Mouse (Mus musculus): ENCODE results near the gene B3galt4. TPM values are rescaled to one million over a fixed set of nuclear protein-coding genes. Genes with fewer than 3 reads are reported as not detected.
"Not testable (repeated sequence)": the region's sequence is repeated elsewhere in the genome, so short reads cannot be mapped to it uniquely, and the experiment has no call there.

B3galt4 gene
- polyA plus RNA-seq, 1 experiment from 2014 or later: 16.1 TPM

DNA sequence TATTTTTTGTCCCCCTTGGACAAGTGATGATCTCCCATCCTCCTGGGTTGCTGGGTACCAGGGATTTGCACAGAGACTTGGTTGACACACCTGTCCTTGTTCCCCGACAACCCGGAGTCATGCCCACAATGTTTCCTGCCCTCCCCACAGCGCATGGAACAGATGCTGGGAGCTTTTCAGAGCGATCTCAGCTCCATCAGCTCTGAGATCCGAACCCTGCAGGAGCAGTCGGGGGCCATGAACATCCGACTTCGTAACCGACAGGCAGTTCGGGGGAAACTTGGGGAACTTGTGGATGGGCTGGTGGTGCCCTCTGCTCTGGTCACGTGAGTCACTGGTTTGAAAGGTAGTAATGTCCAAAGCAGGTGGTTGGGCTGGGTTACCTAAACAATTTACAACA is 7.2 kb upstream of the B3galt4 start:
- no peak for ATAC-seq
- Histone ChIP-seq H3K4me2 (ENCODE audit: low read length) (no peak overlapping the region), H3K36me3 (ENCODE audit: control insufficient read depth, insufficient read depth, low read length) (peaks cover 23% of the 10 kb centered on the region), H3K4me3 (ENCODE audit: low read length) (no peak overlapping the region), H3K9me3 (ENCODE audit: control insufficient read depth, low read length) (no peaks in the 10 kb centered on the region), H3K27me3 (replicated peaks; ENCODE audit: control insufficient read depth, insufficient read depth, low read length) (no peaks in the 10 kb centered on the region), H3K4me1 (ENCODE audit: control insufficient read depth, insufficient read depth, low read depth, low read length) (peaks cover 22% of the 10 kb centered on the region), H3K27ac (ENCODE audit: low read depth, low read length) (no peak overlapping the region), H3K9ac (ENCODE audit: low read depth, low read length) (no peak overlapping the region)
- 95% methylated on average over 11 of the region's 11 CpGs for WGBS

DNA sequence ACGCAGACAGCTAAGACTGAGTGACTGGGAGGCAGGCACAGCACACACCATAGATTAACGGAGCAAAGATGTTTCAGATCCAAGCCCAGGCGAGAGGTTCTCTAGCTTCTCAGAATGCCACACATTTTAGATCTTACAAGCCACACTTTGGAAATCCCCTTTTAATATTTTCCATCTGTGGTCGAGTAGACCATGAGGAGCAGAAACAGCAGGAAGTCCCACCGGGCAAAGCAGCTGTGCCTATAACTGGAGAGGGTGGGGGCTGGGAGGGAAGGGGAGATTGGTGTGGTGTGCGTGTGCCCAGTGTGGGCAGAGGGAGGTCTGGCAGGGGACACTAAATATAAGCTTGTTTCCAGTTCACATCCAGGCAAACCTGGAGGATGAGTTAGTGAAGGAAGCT is 6.2 kb upstream of the B3galt4 start:
- peaks cover 23% of the 10 kb centered on the region for H3K36me3 ChIP-seq (ENCODE audit: control insufficient read depth, insufficient read depth, low read length)
- H3K4me2 ChIP-seq (ENCODE audit: low read length): no peak overlapping the region
- no peaks in the 10 kb centered on the region for H3K9me3 ChIP-seq (ENCODE audit: control insufficient read depth, low read length)
- H3K27ac ChIP-seq (ENCODE audit: low read depth, low read length): no peak overlapping the region
- no peak overlapping the region for H3K9ac ChIP-seq (ENCODE audit: low read depth, low read length)
- no peak for ATAC-seq
- H3K4me1 ChIP-seq (ENCODE audit: control insufficient read depth, insufficient read depth, low read depth, low read length): peaks cover 30% of the 10 kb centered on the region
- H3K4me3 ChIP-seq (ENCODE audit: low read length): no peak overlapping the region
- H3K27me3 ChIP-seq (replicated peaks; ENCODE audit: control insufficient read depth, insufficient read depth, low read length): no peaks in the 10 kb centered on the region
- 84% methylated on average over 6 of the region's 6 CpGs for WGBS

DNA sequence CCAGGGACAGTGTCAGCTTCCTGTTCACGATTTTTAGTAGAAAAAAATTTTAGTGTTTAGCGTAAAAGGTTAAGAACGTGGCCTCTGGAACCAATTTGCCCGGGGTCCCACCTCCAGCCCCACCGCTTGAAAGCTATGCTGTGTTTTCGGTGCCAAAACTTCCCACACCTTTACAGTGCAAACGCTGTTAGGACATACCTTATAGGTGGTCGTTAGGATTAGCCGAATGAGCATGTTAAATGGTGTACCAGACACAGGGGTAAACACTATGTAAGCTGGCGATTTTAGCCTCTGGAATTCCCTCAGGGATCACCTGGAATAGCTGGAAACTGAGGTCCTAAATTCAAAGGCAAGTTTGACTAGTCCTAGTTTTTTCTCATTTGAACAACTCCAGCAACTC is 5.0 kb upstream of the B3galt4 start:
- H3K9me3 ChIP-seq (ENCODE audit: control insufficient read depth, low read length): no peaks in the 10 kb centered on the region
- WGBS: 8% methylated on average over 10 of the region's 10 CpGs
- peaks cover 41% of the 10 kb centered on the region for H3K4me1 ChIP-seq (ENCODE audit: control insufficient read depth, insufficient read depth, low read depth, low read length)

DNA sequence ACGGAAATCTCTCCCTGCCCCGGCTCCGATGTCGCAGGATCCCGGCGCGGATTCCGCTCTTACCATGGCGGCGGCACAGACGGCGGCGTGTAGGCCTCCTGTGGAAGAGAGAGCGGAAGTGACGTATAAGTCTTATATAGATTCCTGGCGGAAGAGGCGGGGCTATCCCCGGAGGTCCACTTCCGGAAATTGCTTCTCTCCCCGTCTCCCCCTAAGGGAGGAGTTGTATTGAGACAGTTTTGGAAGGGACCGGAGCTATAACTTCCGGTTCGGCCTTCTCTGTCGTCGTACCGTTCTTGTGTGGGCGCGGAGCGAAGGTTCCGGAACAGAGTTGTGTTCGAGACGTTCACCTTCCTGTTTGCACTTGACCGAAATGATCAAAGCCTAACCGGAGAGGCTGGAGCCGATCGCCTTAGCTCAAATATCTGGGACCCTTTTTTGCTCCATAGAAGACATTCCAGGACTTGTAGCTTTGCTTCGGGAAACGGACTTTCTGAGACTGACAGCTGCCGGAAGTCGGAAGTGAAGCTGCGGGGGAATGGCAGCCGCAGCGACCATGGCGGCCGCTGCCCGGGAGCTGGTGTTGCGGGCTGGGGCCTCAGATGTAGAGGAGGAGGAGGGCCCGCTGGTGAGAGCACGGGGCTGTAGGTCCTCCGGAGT is 4.4 kb upstream of the B3galt4 start, which contains the start of the genes Vps52 and Rps18:
TSS of gene Vps52 (plus strand) at position 258 of the 660 bp plus-strand sequence.
TSS of gene Rps18 (minus strand) at position 447 of the 660 bp plus-strand sequence.
- Histone ChIP-seq H3K4me2 (ENCODE audit: low read length) (peak within 1 kb of the TSS; percentile 88), H3K9ac (ENCODE audit: low read depth, low read length) (peak within 1 kb of the TSS; percentile 86), H3K27me3 (replicated peaks; ENCODE audit: control insufficient read depth, insufficient read depth, low read length) (no peaks in the 10 kb centered on the region), H3K4me1 (ENCODE audit: control insufficient read depth, insufficient read depth, low read depth, low read length) (peaks cover 43% of the 10 kb centered on the region), H3K27ac (ENCODE audit: low read depth, low read length) (peak within 1 kb of the TSS; percentile 93), H3K36me3 (ENCODE audit: control insufficient read depth, insufficient read depth, low read length) (peaks cover 18% of the 10 kb centered on the region), H3K4me3 (ENCODE audit: low read length) (peak within 1 kb of the TSS; percentile 79), H3K9me3 (ENCODE audit: control insufficient read depth, low read length) (no peaks in the 10 kb centered on the region)
- under 1% methylated on average over 50 of the region's 50 CpGs for WGBS
- ATAC-seq: peak; percentile 86

More for the DNA sequence above, 5.0 kb upstream of the B3galt4 start:
- Histone ChIP-seq H3K27me3 (replicated peaks; ENCODE audit: control insufficient read depth, insufficient read depth, low read length) (no peaks in the 10 kb centered on the region), H3K36me3 (ENCODE audit: control insufficient read depth, insufficient read depth, low read length) (peaks cover 20% of the 10 kb centered on the region), H3K4me2 (ENCODE audit: low read length) (peak overlapping the region; percentile 88), H3K9ac (ENCODE audit: low read depth, low read length) (peak overlapping the region; percentile 75), H3K27ac (ENCODE audit: low read depth, low read length) (peak overlapping the region; percentile 93), H3K4me3 (ENCODE audit: low read length) (peak overlapping the region; percentile 79)
- ATAC-seq: no peak

DNA sequence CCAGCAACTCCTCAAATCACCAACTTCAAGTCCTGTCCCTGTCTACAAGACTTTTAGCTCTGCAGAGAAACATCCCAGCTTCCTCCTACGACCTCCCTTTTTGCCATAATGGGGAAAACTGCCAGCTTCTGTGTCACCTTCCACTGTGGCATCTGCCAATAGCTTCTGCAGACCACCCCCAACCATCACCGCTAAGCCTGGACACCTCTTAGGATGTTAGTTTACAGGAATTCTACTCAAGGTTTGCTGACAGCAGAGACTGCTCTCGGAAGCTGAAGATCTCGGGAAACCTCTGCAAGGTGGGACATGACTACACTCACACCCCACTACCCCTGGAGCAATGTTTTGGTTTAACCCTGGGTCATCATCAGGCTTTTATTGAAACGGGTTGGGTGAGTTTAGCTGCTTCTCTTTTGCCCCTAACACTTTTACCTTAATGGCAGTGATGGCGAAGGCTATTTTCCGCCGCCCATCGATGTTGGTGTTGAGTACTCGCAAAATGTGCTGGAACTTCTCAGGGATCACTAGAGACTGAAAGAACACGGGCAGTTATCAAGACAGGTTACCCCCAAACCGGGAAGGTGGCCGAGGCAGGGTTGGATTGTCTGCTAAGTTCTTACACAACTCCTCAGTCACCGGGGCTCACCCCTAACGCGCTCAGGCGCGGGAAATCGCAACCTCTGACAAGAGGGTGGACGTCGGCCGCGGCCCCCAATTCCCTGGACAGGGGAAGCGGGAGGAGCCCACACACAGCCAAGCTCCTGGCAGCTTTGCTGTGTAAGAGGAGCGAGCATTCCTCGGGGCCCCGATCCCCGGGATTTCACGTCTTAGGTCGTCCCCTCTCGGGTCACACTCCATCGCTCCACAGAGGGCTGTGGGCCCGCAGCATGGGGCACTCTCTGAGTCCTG is 3.6 kb upstream of the B3galt4 start:
- Histone ChIP-seq H3K27ac (ENCODE audit: low read depth, low read length) (peak overlapping the region; percentile 82), H3K4me2 (ENCODE audit: low read length) (peak overlapping the region; percentile 88), H3K9ac (ENCODE audit: low read depth, low read length) (peak overlapping the region; percentile 86), H3K36me3 (ENCODE audit: control insufficient read depth, insufficient read depth, low read length) (peaks cover 16% of the 10 kb centered on the region), H3K4me1 (ENCODE audit: control insufficient read depth, insufficient read depth, low read depth, low read length) (peaks cover 50% of the 10 kb centered on the region), H3K27me3 (replicated peaks; ENCODE audit: control insufficient read depth, insufficient read depth, low read length) (no peaks in the 10 kb centered on the region), H3K9me3 (ENCODE audit: control insufficient read depth, low read length) (no peaks in the 10 kb centered on the region), H3K4me3 (ENCODE audit: low read length) (peak overlapping the region; percentile 79)
- no peak; the same call in 1 of the 2 replicates for ATAC-seq
- WGBS: under 1% methylated on average over 33 of the region's 33 CpGs

DNA sequence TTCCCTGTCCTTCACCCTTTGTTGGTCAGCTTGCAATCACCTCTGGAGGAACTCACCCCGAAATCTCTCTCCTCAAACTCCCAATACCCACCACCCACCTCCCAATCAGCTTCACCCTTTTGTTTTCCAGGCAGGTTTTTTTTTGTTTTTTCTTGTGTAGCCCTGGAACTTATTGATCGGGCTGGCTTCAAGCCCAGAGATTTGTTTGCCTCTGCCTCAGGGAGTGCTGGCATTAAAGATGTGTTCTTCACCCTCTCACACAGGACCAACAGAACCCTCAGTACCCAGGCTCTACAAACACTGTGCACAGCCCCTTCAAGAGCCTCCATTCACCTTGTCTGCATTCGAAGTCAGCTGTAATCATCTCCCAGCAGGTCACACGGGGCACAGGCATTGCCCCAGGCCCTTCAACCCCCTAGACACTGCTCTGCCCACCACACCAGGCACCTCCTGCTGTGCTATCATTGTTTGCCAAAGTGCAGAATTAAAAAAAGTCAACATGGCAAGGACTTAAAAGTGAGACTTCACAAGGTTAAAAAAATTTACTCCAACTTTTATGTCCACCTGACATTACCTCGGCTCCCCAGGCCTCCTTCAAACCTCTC is 2.8 kb upstream of the B3galt4 start:
- peaks cover 9% of the 10 kb centered on the region for H3K36me3 ChIP-seq (ENCODE audit: control insufficient read depth, insufficient read depth, low read length)
- no peak for ATAC-seq

DNA sequence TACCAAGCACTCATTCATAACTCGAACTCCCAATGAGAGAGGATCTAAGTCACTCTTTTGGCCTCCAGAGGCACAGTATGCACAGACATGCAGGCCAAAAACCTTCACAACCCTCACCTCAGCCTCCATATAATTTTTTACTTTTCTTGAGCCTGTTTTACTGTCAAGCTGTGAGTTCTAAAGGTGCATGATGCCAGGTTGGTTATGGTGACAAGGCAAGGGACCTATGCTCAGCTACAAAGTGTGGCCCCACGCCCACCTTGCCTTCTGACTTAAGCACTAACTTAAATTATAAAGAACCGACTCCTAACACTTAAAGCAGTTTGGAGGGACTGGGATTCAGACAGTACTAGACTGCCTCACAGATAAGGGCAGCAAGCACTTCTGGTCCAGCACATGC is 2.0 kb upstream of the B3galt4 start:
- no peak overlapping the region for H3K4me3 ChIP-seq (ENCODE audit: low read length)
- no peak overlapping the region for H3K4me2 ChIP-seq (ENCODE audit: low read length)
- ATAC-seq: no peak
- H3K36me3 ChIP-seq (ENCODE audit: control insufficient read depth, insufficient read depth, low read length): peaks cover 11% of the 10 kb centered on the region
- no peak overlapping the region for H3K9ac ChIP-seq (ENCODE audit: low read depth, low read length)
- H3K27ac ChIP-seq (ENCODE audit: low read depth, low read length): no peak overlapping the region
- WGBS: 89% methylated on average over 3 of the region's 3 CpGs
- peaks cover 59% of the 10 kb centered on the region for H3K4me1 ChIP-seq (ENCODE audit: control insufficient read depth, insufficient read depth, low read depth, low read length)
- H3K9me3 ChIP-seq (ENCODE audit: control insufficient read depth, low read length): no peaks in the 10 kb centered on the region
- no peaks in the 10 kb centered on the region for H3K27me3 ChIP-seq (replicated peaks; ENCODE audit: control insufficient read depth, insufficient read depth, low read length)

More for the DNA sequence above, 2.8 kb upstream of the B3galt4 start:
- 35% methylated on average over 5 of the region's 5 CpGs for WGBS
- H3K4me1 ChIP-seq (ENCODE audit: control insufficient read depth, insufficient read depth, low read depth, low read length): peaks cover 59% of the 10 kb centered on the region
- no peaks in the 10 kb centered on the region for H3K27me3 ChIP-seq (replicated peaks; ENCODE audit: control insufficient read depth, insufficient read depth, low read length)
- peak overlapping the region; percentile 79 for H3K4me3 ChIP-seq (ENCODE audit: low read length)
- H3K4me2 ChIP-seq (ENCODE audit: low read length): peak overlapping the region; percentile 88
- peak overlapping the region; percentile 86 for H3K9ac ChIP-seq (ENCODE audit: low read depth, low read length)
- no peaks in the 10 kb centered on the region for H3K9me3 ChIP-seq (ENCODE audit: control insufficient read depth, low read length)
- no peak overlapping the region for H3K27ac ChIP-seq (ENCODE audit: low read depth, low read length)

DNA sequence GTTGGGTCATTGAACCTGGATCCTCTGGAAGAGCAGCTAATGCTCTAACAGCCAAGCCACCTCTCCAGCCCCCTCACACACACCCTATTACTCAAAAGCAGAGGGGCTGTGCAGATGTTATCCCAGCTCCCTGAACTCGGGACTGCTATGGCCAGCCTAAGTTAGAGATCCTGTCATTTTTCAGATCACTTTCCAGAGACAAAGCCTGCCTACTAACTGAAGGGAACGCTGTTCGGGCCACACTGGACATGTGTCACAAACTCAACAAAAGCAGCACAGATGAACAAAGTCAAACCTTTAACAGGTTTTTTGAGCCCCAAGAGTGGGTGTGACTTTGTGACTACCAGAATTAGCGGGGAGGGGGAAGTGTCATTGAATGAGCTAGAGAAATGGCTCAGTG is 1.6 kb upstream of the B3galt4 start:
- H3K27me3 ChIP-seq (replicated peaks; ENCODE audit: control insufficient read depth, insufficient read depth, low read length): no peaks in the 10 kb centered on the region
- no peak overlapping the region for H3K4me3 ChIP-seq (ENCODE audit: low read length)
- WGBS: 81% methylated on average over 4 of the region's 4 CpGs
- H3K4me2 ChIP-seq (ENCODE audit: low read length): no peak overlapping the region
- H3K27ac ChIP-seq (ENCODE audit: low read depth, low read length): no peak overlapping the region
- no peak overlapping the region for H3K9ac ChIP-seq (ENCODE audit: low read depth, low read length)
- H3K4me1 ChIP-seq (ENCODE audit: control insufficient read depth, insufficient read depth, low read depth, low read length): peaks cover 59% of the 10 kb centered on the region
- peaks cover 15% of the 10 kb centered on the region for H3K36me3 ChIP-seq (ENCODE audit: control insufficient read depth, insufficient read depth, low read length)
- H3K9me3 ChIP-seq (ENCODE audit: control insufficient read depth, low read length): no peaks in the 10 kb centered on the region
- no peak for ATAC-seq

DNA sequence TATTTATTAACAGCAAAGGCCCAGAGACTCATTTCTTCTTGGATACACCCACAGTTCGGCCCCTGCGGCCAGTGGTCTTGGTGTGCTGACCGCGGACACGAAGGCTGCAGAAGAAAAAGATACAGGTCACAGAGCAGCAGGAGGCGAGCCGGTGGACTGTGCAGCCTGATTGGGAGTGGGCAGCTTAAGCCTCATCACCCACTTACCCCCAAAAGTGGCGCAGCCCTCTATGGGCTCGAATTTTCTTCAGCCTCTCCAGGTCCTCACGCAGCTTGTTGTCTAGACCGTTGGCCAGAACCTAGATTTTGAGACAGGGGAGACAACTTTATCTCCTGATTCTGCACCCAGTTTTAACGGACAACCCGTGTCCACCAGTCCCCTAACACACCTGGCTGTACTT is 727 bp upstream of the B3galt4 start:
- Histone ChIP-seq H3K9ac (ENCODE audit: low read depth, low read length) (peak overlapping the region; percentile 73; the same call in 1 of the 2 replicates), H3K4me2 (ENCODE audit: low read length) (peak overlapping the region; percentile 93), H3K36me3 (ENCODE audit: control insufficient read depth, insufficient read depth, low read length) (peaks cover 15% of the 10 kb centered on the region), H3K4me1 (ENCODE audit: control insufficient read depth, insufficient read depth, low read depth, low read length) (peaks cover 56% of the 10 kb centered on the region)
- not testable (repeated sequence) for H3K4me3 ChIP-seq (ENCODE audit: low read length); H3K27me3 ChIP-seq (replicated peaks; ENCODE audit: control insufficient read depth, insufficient read depth, low read length); H3K27ac ChIP-seq (ENCODE audit: low read depth, low read length); ATAC-seq; H3K9me3 ChIP-seq (ENCODE audit: control insufficient read depth, low read length)
- WGBS: 77% methylated on average over 13 of the region's 13 CpGs
